Comparison of ENCODE assay signal across 9 mouse cellular contexts in genomic region chr4:127023201-127023600, GRCm38 (mm10). TPM values are rescaled to one million over a fixed set of nuclear protein-coding genes. Genes with fewer than 3 reads are reported as not detected.
DNase-seq lines count a peak whose midpoint lies in the region; ATAC-seq lines count a peak whose summit lies in the region.
"Had no signal": no experiment of that assay in that cellular context is flagged by ENCODE, and none has a peak within 500 bp of the region (broad histone marks: within the 10 kb centered on the region; RNA-seq: fewer than 3 reads in every experiment).

No protein-coding gene starts in this region.

- H3K4me2 ChIP-seq in kidney, embryonic 15.5 days: peak overlapping the region; percentile 91
- H3K4me2 ChIP-seq in hindbrain, embryonic 16.5 days (ENCODE audit: low read length): peak overlapping the region; percentile 97
- peak overlapping the region; percentile 98 for H3K4me2 ChIP-seq in midbrain, embryonic 16.5 days (ENCODE audit: low read length)

- H3K27ac ChIP-seq in kidney, embryonic 15.5 days: no peak overlapping the region
- no peak overlapping the region for H3K27ac ChIP-seq in brown adipose tissue, adult 24 weeks (replicated peaks; ENCODE audit: low read depth, low read length)
- H3K27ac ChIP-seq in hindbrain, embryonic 16.5 days (ENCODE audit: low read depth, low read length): no peak overlapping the region
- no peak overlapping the region for H3K27ac ChIP-seq in midbrain, embryonic 16.5 days (ENCODE audit: low read length)

- peak overlapping the region; percentile 100 for H3K9ac ChIP-seq in kidney, embryonic 15.5 days
- peak overlapping the region; percentile 100 for H3K9ac ChIP-seq in hindbrain, embryonic 16.5 days (ENCODE audit: low read depth, low read length)
- peak overlapping the region; percentile 100 for H3K9ac ChIP-seq in midbrain, embryonic 16.5 days (ENCODE audit: low read depth, low read length)

- peaks cover 56% of the 10 kb centered on the region for H3K36me3 ChIP-seq in kidney, embryonic 15.5 days
- peaks cover 23% of the 10 kb centered on the region for H3K36me3 ChIP-seq in hindbrain, embryonic 16.5 days (ENCODE audit: control insufficient read depth, insufficient read depth, low read length)
- H3K36me3 ChIP-seq in midbrain, embryonic 16.5 days (ENCODE audit: control insufficient read depth, insufficient read depth, low read length): peaks cover 20% of the 10 kb centered on the region

- no peaks in the 10 kb centered on the region for H3K27me3 ChIP-seq in kidney, embryonic 15.5 days
- no peaks in the 10 kb centered on the region for H3K27me3 ChIP-seq in hindbrain, embryonic 16.5 days (replicated peaks; ENCODE audit: control insufficient read depth, insufficient read depth, low read length)
- no peaks in the 10 kb centered on the region for H3K27me3 ChIP-seq in midbrain, embryonic 16.5 days (ENCODE audit: control insufficient read depth, insufficient read depth, low read depth, low read length)

- DNase-seq in kidney, adult 18-20 months: no peak
- DNase-seq in urinary bladder, adult 18-20 months (ENCODE audit: low spot score in 2 of 2): no peak
- DNase-seq in cerebellum, adult 8-10 months: no peak
- DNase-seq in gastrocnemius, postnatal 10 days: no peak
- DNase-seq: thymus, adult 18-20 months had no signal

- H3K4me1 ChIP-seq in kidney, embryonic 15.5 days: peaks cover 30% of the 10 kb centered on the region
- no peaks in the 10 kb centered on the region; the same call in 1 of the 2 replicates for H3K4me1 ChIP-seq in brown adipose tissue, adult 24 weeks (ENCODE audit: control insufficient read depth, insufficient read depth, insufficient read length, low read length)
- H3K4me1 ChIP-seq in hindbrain, embryonic 16.5 days (ENCODE audit: control insufficient read depth, insufficient read depth, low read depth, low read length): peaks cover 33% of the 10 kb centered on the region
- H3K4me1 ChIP-seq in midbrain, embryonic 16.5 days (ENCODE audit: control insufficient read depth, insufficient read depth, low read length): peaks cover 39% of the 10 kb centered on the region

- no peak for ATAC-seq in kidney, embryonic 15.5 days (replicated peaks; ENCODE audit: low FRiP score)
- ATAC-seq in hindbrain, embryonic 16.5 days: no peak
- no peak for ATAC-seq in midbrain, embryonic 16.5 days

- under 1% methylated on average over 9 of the region's 9 CpGs for WGBS in kidney, embryonic 15.5 days
- WGBS in hindbrain, embryonic 16.5 days: under 1% methylated on average over 9 of the region's 9 CpGs
- 0% methylated on average over 9 of the region's 9 CpGs for WGBS in midbrain, embryonic 16.5 days

- peak overlapping the region; percentile 98 for H3K4me3 ChIP-seq in kidney, embryonic 15.5 days (replicated peaks)
- peak overlapping the region; percentile 76 for H3K4me3 ChIP-seq in brown adipose tissue, adult 24 weeks (ENCODE audit: insufficient read depth, low read depth, low read length)
- H3K4me3 ChIP-seq in hindbrain, embryonic 16.5 days (ENCODE audit: low read length): peak overlapping the region; percentile 99
- H3K4me3 ChIP-seq in midbrain, embryonic 16.5 days (ENCODE audit: low read depth, low read length): peak overlapping the region; percentile 100

- no peaks in the 10 kb centered on the region for H3K9me3 ChIP-seq in kidney, embryonic 15.5 days (replicated peaks)
- no peaks in the 10 kb centered on the region for H3K9me3 ChIP-seq in hindbrain, embryonic 16.5 days (ENCODE audit: control insufficient read depth, low read length)
- H3K9me3 ChIP-seq in midbrain, embryonic 16.5 days (replicated peaks; ENCODE audit: control insufficient read depth, low read length, poor library complexity, severe bottlenecking): no peaks in the 10 kb centered on the region

RNA-seq across cellular contexts. Expression of gene Sfpq, which starts 2.1 kb away (rescaled TPM):
- polyA plus RNA-seq in kidney, embryonic 15.5 days (2015; fragmentation: Nextera tagmentation; extraction: Ambion mirVana): 88.3 and 93.6 TPM in 2 replicates
- 88.9 and 120 TPM in 2 replicates for polyA plus RNA-seq in brown adipose tissue, adult 24 weeks (2012; ENCODE audit: insufficient read depth, insufficient read length, missing spikeins)
- polyA plus RNA-seq in hindbrain, embryonic 16.5 days (2015; fragmentation: Nextera tagmentation; extraction: Ambion mirVana): 46.2 and 50.7 TPM in 2 replicates
- 56.4 and 63.4 TPM in 2 replicates for polyA plus RNA-seq in midbrain, embryonic 16.5 days (2015; fragmentation: Nextera tagmentation; extraction: Ambion mirVana)
- 100 to 1,000 TPM in 1 of 2 experiments, 10 to 100 TPM in 1; 97.8 to 138 TPM for total RNA-seq in gastrocnemius, postnatal 10 days (2021)

RNA-seq across cellular contexts. Expression of gene Zmym1, which starts 37.8 kb away (rescaled TPM):
- 19.4 and 19.8 TPM in 2 replicates for polyA plus RNA-seq in kidney, embryonic 15.5 days (2015; fragmentation: Nextera tagmentation; extraction: Ambion mirVana)
- 2.8 and 5.0 TPM in 2 replicates for polyA plus RNA-seq in brown adipose tissue, adult 24 weeks (2012; ENCODE audit: insufficient read depth, insufficient read length, missing spikeins)
- polyA plus RNA-seq in hindbrain, embryonic 16.5 days (2015; fragmentation: Nextera tagmentation; extraction: Ambion mirVana): 24.5 and 28.4 TPM in 2 replicates
- polyA plus RNA-seq in midbrain, embryonic 16.5 days (2015; fragmentation: Nextera tagmentation; extraction: Ambion mirVana): 31.5 and 32.5 TPM in 2 replicates
- total RNA-seq in gastrocnemius, postnatal 10 days (2021): 1 to 10 TPM; 3.8 to 5.3 TPM

RNA-seq across cellular contexts. Expression of gene Zmym6, which starts 54.0 kb away (rescaled TPM):
- polyA plus RNA-seq in kidney, embryonic 15.5 days (2015; fragmentation: Nextera tagmentation; extraction: Ambion mirVana): 18.7 and 19.3 TPM in 2 replicates
- polyA plus RNA-seq in brown adipose tissue, adult 24 weeks (2012; ENCODE audit: insufficient read depth, insufficient read length, missing spikeins): 5.2 and 11.3 TPM in 2 replicates
- polyA plus RNA-seq in hindbrain, embryonic 16.5 days (2015; fragmentation: Nextera tagmentation; extraction: Ambion mirVana): 30.6 and 35.0 TPM in 2 replicates
- 41.0 and 44.3 TPM in 2 replicates for polyA plus RNA-seq in midbrain, embryonic 16.5 days (2015; fragmentation: Nextera tagmentation; extraction: Ambion mirVana)
- total RNA-seq in gastrocnemius, postnatal 10 days (2021): 1 to 10 TPM; 7.9 to 9.8 TPM

RNA-seq across cellular contexts. Expression of gene Zmym4, which starts 55.3 kb away (rescaled TPM):
- 19.8 and 20.3 TPM in 2 replicates for polyA plus RNA-seq in kidney, embryonic 15.5 days (2015; fragmentation: Nextera tagmentation; extraction: Ambion mirVana)
- 5.8 and 9.0 TPM in 2 replicates for polyA plus RNA-seq in brown adipose tissue, adult 24 weeks (2012; ENCODE audit: insufficient read depth, insufficient read length, missing spikeins)
- 23.2 and 25.5 TPM in 2 replicates for polyA plus RNA-seq in hindbrain, embryonic 16.5 days (2015; fragmentation: Nextera tagmentation; extraction: Ambion mirVana)
- polyA plus RNA-seq in midbrain, embryonic 16.5 days (2015; fragmentation: Nextera tagmentation; extraction: Ambion mirVana): 27.8 and 28.5 TPM in 2 replicates
- 10 to 100 TPM; 21.6 to 32.1 TPM for total RNA-seq in gastrocnemius, postnatal 10 days (2021)
